Mouse (Mus musculus) forebrain, postnatal 0 days (tissue): ENCODE data around the gene Zfp991. TPM values are rescaled to one million over a fixed set of nuclear protein-coding genes. Genes with fewer than 3 reads are reported as not detected.
"Not testable (repeated sequence)": the region's sequence is repeated elsewhere in the genome, so short reads cannot be mapped to it uniquely, and the experiment has no call there.

Source experiments
- ATAC-seq: fragments of 200-750 bp; cut with Nextera tagmentation; 2 replicates; pipeline ENCODE4 v1.8.0; 2017; ENCODE audit warnings: mild to moderate bottlenecking, moderate library complexity
- DNase-seq: peaks from one replicate; pipeline ENCODE4 v3.0.0-alpha.2; 2015
- H3K27ac ChIP-seq: fragments of 300-500 bp; sonication (generic); 2 replicates; pipeline ENCODE4 v1.5.1; 2014; ENCODE audit warnings: low read depth, mild to moderate bottlenecking, antibody characterized with exemption, low read length, moderate library complexity, mixed read lengths
- H3K27me3 ChIP-seq: fragments of 300-500 bp; sonication (generic); 2 replicates; pipeline ENCODE4 v1.6.1; 2014; ENCODE audit warnings: mild to moderate bottlenecking, low read length, mixed read lengths; ENCODE audit not compliant: insufficient read depth
- H3K36me3 ChIP-seq: fragments of 300-500 bp; sonication (generic); 2 replicates; pipeline ENCODE4 v1.6.1; 2014; ENCODE audit warnings: mild to moderate bottlenecking, moderate library complexity; ENCODE audit not compliant: insufficient read depth
- H3K4me1 ChIP-seq: fragments of 300-500 bp; sonication (generic); 2 replicates; pipeline ENCODE4 v1.6.1; 2014; ENCODE audit warnings: antibody characterized with exemption; ENCODE audit not compliant: insufficient read depth
- H3K4me2 ChIP-seq: fragments of 300-500 bp; sonication (generic); 2 replicates; pipeline ENCODE4 v1.6.1; 2014; ENCODE audit warnings: low read depth, mild to moderate bottlenecking, moderate library complexity
- H3K4me3 ChIP-seq: fragments of 300-500 bp; sonication (generic); 2 replicates; pipeline ENCODE4 v1.5.1; 2014; ENCODE audit warnings: low read depth, low read length, mixed read lengths
- H3K9ac ChIP-seq: fragments of 300-500 bp; sonication (generic); 2 replicates; pipeline ENCODE4 v1.6.1; 2014; ENCODE audit warnings: mild to moderate bottlenecking
- H3K9me3 ChIP-seq: fragments of 300-500 bp; sonication (generic); 2 replicates; pipeline ENCODE4 v1.6.1; 2016; ENCODE audit warnings: low read length
- WGBS: fragments of 180-500 bp; shearing (Covaris S2); extraction: QIAGEN DNeasy Blood & Tissue Kit; methylation state at CpG from one replicate; pipeline ENCODE4 v1.1.7; 2014; 5-methylcytosine and 5-hydroxymethylcytosine counted together
- polyA plus RNA-seq: library from polyadenylated mRNA; unstranded; fragments of >200 nt; fragmentation: Nextera tagmentation; extraction: Ambion mirVana; gene quantifications from 2 replicates; pipeline ENCODE4 v1.2.1, GENCODE M21; 2015
- total RNA-seq: library from RNA; depleted of rRNA; stranded (reverse); fragments of >200 nt; gene quantifications from 2 replicates; pipeline ENCODE4 v1.2.3, GENCODE M21; 2014; rRNA removed

Gene Zfp991
- total and polyA plus RNA-seq, 2 experiments from 2014 or later, result 3.5 to 7.9 TPM

DNA sequence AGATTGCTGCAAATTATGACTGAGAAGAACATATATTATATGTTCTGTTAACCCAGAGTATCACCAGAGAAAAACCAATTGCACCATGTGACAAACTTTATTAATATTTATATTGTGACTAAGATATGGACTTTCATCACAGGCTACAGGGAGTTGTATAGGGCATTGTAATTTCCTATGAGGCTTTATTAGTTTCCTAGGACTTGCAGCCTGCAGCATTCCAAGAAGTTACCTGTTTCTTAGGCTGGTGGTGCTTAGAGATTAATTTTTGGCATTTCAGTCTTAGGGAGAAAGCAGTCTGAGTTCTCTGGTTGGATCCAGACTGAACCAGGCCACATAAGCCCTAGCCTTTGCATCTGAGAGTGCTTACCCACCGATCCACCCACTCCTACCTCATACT lies 82.4 kb downstream of the Zfp991 start:
- not testable (repeated sequence) for ATAC-seq, H3K4me1 ChIP-seq, DNase-seq, H3K36me3 ChIP-seq, H3K4me2 ChIP-seq, H3K9ac ChIP-seq, H3K27ac ChIP-seq, H3K9me3 ChIP-seq, H3K27me3 ChIP-seq, H3K4me3 ChIP-seq
- WGBS, result no CpG with 5 or more reads among the region's 1 CpGs

DNA sequence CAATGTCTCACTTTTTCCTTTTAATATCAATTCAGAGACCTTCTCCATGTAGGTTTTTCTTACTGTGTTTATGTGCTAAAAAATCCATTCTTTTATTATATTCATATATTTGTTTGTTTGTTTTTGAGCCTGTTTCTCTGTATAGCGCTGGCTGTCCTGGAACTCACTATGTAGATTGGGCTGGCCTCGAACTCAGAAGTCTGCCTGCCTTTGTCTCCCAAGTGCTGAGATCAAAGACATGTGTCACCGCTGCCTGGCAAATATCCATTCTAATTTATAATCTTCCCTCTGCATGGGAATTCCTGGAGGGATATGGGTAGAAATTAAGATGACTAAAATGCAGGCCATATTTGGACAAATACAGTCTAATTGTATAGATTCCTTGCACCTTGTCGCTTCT lies 85.8 kb downstream of the Zfp991 start:
- DNase-seq, H3K4me3 ChIP-seq, H3K9me3 ChIP-seq, H3K36me3 ChIP-seq, H3K9ac ChIP-seq, H3K4me1 ChIP-seq, ATAC-seq, H3K4me2 ChIP-seq, H3K27me3 ChIP-seq, H3K27ac ChIP-seq: not testable (repeated sequence)
- WGBS, result 69% methylated on average over 2 of the region's 4 CpGs

DNA sequence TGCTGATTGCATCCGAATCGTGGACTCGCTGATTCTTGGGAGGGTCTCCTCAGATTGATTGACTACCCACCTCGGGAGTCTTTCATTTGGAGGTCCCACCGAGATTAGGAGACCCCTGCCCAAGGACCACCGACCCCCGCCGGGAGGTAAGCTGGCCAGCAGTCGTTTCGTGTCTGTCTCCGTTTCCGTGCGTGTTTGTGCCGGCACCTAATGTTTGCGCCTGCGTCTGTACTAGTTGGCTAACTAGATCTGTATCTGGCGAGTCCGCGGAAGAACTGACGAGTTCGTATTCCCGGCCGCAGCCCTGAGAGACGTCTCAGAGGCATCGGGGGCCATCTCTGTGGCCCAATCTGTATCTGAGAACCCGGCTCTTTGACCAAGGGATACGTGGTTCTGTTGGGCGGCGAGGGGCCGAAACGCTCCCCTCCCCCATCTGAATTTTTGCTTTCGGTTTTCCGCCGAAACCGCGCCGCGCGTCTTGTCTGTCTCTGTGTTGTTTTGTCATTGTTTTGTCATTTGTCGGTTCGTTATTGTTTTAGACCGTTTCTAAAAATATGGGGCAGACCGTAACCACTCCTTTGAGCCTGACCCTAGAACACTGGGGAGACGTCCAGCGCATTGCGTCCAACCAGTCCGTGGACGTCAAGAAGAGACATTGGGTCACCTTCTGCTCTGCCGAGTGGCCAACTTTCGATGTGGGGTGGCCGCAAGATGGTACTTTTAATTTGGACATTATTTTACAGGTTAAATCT lies 87.7 kb downstream of the Zfp991 start:
- H3K9ac ChIP-seq, DNase-seq: not testable (repeated sequence)
- WGBS, result 70% methylated on average over 49 of the region's 51 CpGs

DNA sequence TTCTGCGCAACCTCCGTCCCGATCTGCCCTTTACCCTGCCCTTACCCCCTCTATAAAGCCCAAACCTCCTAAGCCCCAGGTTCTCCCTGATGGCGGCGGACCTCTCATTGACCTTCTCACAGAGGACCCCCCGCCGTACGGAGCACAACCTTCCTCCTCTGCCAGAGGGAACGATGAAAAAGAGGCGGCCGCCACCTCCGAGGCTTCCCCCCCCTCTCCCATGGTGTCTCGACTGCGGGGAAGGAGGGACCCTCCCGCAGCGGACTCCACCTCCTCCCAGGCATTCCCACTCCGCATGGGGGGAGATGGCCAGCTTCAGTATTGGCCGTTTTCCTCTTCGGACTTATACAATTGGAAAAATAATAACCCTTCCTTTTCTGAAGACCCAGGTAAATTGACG lies 88.4 kb downstream of the Zfp991 start:
- not testable (repeated sequence) for H3K4me2 ChIP-seq, H3K9ac ChIP-seq, H3K4me3 ChIP-seq, ATAC-seq, H3K36me3 ChIP-seq, H3K27ac ChIP-seq, H3K9me3 ChIP-seq, H3K4me1 ChIP-seq, DNase-seq, H3K27me3 ChIP-seq
- 88% methylated on average over 17 of the region's 20 CpGs for WGBS

More for the DNA sequence above, 87.7 kb downstream of the Zfp991 start:
- H3K36me3 ChIP-seq, H3K9me3 ChIP-seq, ATAC-seq, H3K4me3 ChIP-seq, H3K27ac ChIP-seq, H3K27me3 ChIP-seq, H3K4me1 ChIP-seq: not testable (repeated sequence)
- H3K4me2 ChIP-seq, result peak overlapping the region; percentile 10; the same call in 1 of the 2 replicates

DNA sequence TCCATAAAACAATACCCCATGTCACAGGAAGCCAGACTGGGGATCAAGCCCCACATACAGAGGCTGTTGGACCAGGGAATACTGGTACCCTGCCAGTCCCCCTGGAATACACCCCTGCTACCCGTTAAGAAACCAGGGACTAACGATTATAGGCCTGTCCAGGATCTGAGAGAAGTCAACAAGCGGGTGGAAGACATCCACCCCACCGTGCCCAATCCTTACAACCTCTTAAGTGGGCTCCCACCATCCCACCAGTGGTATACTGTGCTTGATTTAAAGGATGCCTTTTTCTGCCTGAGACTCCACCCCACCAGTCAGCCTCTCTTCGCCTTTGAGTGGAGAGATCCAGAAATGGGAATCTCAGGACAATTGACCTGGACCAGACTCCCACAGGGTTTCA lies 90.2 kb downstream of the Zfp991 start:
- not testable (repeated sequence) for H3K9ac ChIP-seq, H3K27me3 ChIP-seq, H3K4me1 ChIP-seq, H3K4me3 ChIP-seq, H3K36me3 ChIP-seq, H3K4me2 ChIP-seq, H3K27ac ChIP-seq, ATAC-seq, DNase-seq, H3K9me3 ChIP-seq
- WGBS, result 83% methylated on average over 5 of the region's 5 CpGs

DNA sequence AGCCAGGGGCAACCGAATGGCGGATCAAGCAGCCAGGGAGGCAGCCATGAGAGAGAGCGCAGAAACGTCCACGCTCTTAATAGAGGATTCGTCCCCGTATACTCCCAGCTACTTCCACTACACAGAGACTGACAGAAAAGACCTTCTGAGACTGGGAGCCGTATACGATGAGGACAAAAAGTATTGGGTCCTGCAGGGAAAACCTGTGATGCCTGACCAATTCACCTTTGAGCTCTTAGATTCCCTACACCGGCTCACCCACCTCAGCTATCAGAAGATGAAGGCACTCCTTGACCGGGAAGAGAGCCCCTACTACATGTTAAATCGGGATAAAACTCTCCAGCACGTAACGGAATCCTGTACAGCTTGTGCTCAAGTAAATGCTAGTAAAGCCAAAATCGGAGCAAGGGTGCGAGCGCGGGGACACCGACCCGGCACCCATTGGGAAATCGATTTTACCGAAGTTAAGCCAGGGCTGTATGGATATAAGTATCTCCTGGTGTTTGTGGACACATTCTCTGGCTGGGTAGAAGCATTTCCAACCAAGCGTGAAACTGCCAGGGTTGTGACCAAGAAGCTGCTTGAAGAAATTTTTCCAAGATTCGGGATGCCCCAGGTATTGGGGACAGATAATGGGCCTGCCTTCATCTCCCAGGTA lies 92.1 kb downstream of the Zfp991 start:
- H3K27ac ChIP-seq, H3K4me3 ChIP-seq, H3K4me2 ChIP-seq, H3K4me1 ChIP-seq, H3K9me3 ChIP-seq, H3K9ac ChIP-seq, ATAC-seq, H3K36me3 ChIP-seq, H3K27me3 ChIP-seq, DNase-seq: not testable (repeated sequence)
- WGBS, result 97% methylated on average over 23 of the region's 24 CpGs

DNA sequence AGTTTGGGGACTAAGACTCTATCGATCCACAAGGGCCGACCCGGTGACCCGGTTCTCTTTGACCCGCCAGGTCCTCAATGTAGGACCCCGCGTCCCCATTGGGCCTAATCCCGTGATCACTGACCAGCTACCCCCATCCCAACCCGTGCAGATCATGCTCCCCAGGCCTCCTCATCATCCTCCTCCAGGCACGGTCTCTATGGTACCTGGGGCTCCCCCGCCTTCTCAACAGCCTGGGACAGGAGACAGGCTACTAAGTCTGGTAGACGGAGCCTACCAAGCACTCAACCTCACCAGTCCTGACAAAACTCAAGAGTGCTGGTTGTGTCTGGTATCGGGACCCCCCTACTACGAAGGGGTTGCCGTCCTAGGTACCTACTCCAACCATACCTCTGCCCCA lies 93.8 kb downstream of the Zfp991 start:
- not testable (repeated sequence) for H3K9ac ChIP-seq, H3K27me3 ChIP-seq, H3K27ac ChIP-seq, H3K4me3 ChIP-seq, DNase-seq, H3K4me1 ChIP-seq, ATAC-seq, H3K9me3 ChIP-seq, H3K36me3 ChIP-seq, H3K4me2 ChIP-seq
- 93% methylated on average over 8 of the region's 15 CpGs for WGBS

DNA sequence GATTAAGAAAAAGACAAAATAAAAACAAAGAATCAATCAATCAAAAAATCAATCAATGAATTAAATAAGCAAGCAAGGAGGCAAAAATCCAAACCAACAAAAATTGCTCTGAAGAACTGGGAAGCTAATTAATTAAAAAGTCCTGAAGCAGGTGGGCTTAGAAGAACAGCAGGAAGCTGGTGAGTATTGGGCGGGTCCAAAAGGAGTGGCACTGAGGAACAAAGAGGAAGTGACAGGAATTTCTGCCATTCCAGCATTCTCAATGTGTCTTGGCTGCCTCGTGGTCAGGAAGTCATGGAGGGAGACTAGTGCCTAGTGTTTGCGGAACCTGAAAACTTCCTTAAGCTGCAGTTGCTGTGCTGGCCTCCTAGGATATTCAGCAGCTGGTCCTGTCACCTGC lies 98.2 kb downstream of the Zfp991 start:
- not testable (repeated sequence) for H3K36me3 ChIP-seq, H3K4me1 ChIP-seq, H3K9ac ChIP-seq, DNase-seq, H3K4me3 ChIP-seq, H3K27me3 ChIP-seq, ATAC-seq, H3K4me2 ChIP-seq, H3K27ac ChIP-seq
- peaks cover 16% of the 10 kb centered on the region for H3K9me3 ChIP-seq
- WGBS, result 71% methylated on average over 3 of the region's 3 CpGs

Other genes with a start within 250 kb of the Zfp991 start
- gene Gm21411, start 222.4 kb upstream of the Zfp991 start, total RNA-seq, result not detected in 2 replicates
- not detected in 2 replicates for gene Gm21411, start 222.4 kb upstream of the Zfp991 start, polyA plus RNA-seq
- not detected in 2 replicates for gene Zfp989, start 160.1 kb upstream of the Zfp991 start, total RNA-seq
- not detected in 2 replicates for gene Zfp989, start 160.1 kb upstream of the Zfp991 start, polyA plus RNA-seq
- not detected in 2 replicates for gene Rex2, start 110.2 kb upstream of the Zfp991 start, total RNA-seq
- not detected in 2 replicates for gene Rex2, start 110.2 kb upstream of the Zfp991 start, polyA plus RNA-seq
- gene Zfp988, start 173.6 kb downstream of the Zfp991 start, total RNA-seq, result 0.38 TPM in 1 of 2 replicates, not detected in the other
- gene Zfp988, start 173.6 kb downstream of the Zfp991 start, polyA plus RNA-seq, result not detected in 2 replicates
- gene Zfp978, start 229.3 kb downstream of the Zfp991 start, total RNA-seq, result 0.31 TPM in 1 of 2 replicates, not detected in the other
- not detected in 2 replicates for gene Zfp978, start 229.3 kb downstream of the Zfp991 start, polyA plus RNA-seq